In genomic region chr2:25853998-25854397, GRCm38 (mm10) we compare ENCODE assay signal across 22 mouse cellular contexts. TPM values are rescaled to one million over a fixed set of nuclear protein-coding genes. Genes with fewer than 3 reads are reported as not detected.
"Had no signal": no experiment of that assay in that cellular context is flagged by ENCODE, and none has a peak within 500 bp of the region (broad histone marks: within the 10 kb centered on the region; RNA-seq: fewer than 3 reads in every experiment).

No protein-coding gene starts in this region.

- DNase-seq: kidney, adult 18-20 months; kidney, postnatal 10 days; kidney, postnatal 4 days; left cerebral cortex, postnatal 4 days; lung, adult 2 months; lung, postnatal 36 days; right cerebral cortex, postnatal 14 days had no signal

- ATAC-seq: lung, postnatal 0 days; midbrain, embryonic 15.5 days had no signal

- H3K4me1 ChIP-seq: midbrain, embryonic 15.5 days had no signal

- H3K27me3 ChIP-seq: limb, embryonic 13.5 days; midbrain, embryonic 15.5 days had no signal

- H3K9me3 ChIP-seq: midbrain, embryonic 15.5 days had no signal

- H3K36me3 ChIP-seq: limb, embryonic 13.5 days; midbrain, embryonic 15.5 days had no signal

- H3K4me3 ChIP-seq: layer of hippocampus, adult 2 months; limb, embryonic 13.5 days; midbrain, embryonic 15.5 days had no signal

RNA-seq across cellular contexts. Expression of gene Sohlh1, which starts 7.0 kb away (rescaled TPM):
- total RNA-seq: layer of hippocampus, adult 2 months; layer of hippocampus, postnatal 14 days; left cerebral cortex, adult 18-20 months; left cerebral cortex, postnatal 10 days; left cerebral cortex, postnatal 4 days; liver, adult 2 months; megakaryocyte progenitor cell, adult 5-6 weeks had no signal
- polyA plus RNA-seq: kidney, embryonic 14.5 days; liver, adult 2 months; liver, embryonic 14.5 days; lung, adult 2 months; lung, postnatal 0 days; midbrain, embryonic 11.5 days; midbrain, embryonic 15.5 days; neural tube, embryonic 14.5 days had no signal

RNA-seq across cellular contexts. Expression of gene Kcnt1, which starts 9.5 kb away (rescaled TPM):
- total RNA-seq: megakaryocyte progenitor cell, adult 5-6 weeks had no signal

RNA-seq across cellular contexts. Expression of gene Lcn9, which starts 31.0 kb away (rescaled TPM):
- total RNA-seq: layer of hippocampus, adult 2 months; layer of hippocampus, postnatal 14 days; left cerebral cortex, adult 18-20 months; left cerebral cortex, postnatal 10 days; left cerebral cortex, postnatal 4 days; liver, adult 2 months; megakaryocyte progenitor cell, adult 5-6 weeks had no signal
- polyA plus RNA-seq: kidney, embryonic 14.5 days; limb, embryonic 13.5 days; liver, adult 2 months; liver, embryonic 14.5 days; lung, adult 2 months; lung, postnatal 0 days; midbrain, embryonic 11.5 days; midbrain, embryonic 15.5 days; neural tube, embryonic 14.5 days; stomach, postnatal 0 days; urinary bladder, adult 2 months had no signal

RNA-seq across cellular contexts. Expression of gene Glt6d1, which starts 38.4 kb away (rescaled TPM):
- total RNA-seq: layer of hippocampus, adult 2 months; layer of hippocampus, postnatal 14 days; left cerebral cortex, adult 18-20 months; left cerebral cortex, postnatal 10 days; left cerebral cortex, postnatal 4 days; liver, adult 2 months; megakaryocyte progenitor cell, adult 5-6 weeks had no signal
- polyA plus RNA-seq: kidney, embryonic 14.5 days; limb, embryonic 13.5 days; liver, adult 2 months; liver, embryonic 14.5 days; lung, adult 2 months; lung, postnatal 0 days; midbrain, embryonic 11.5 days; midbrain, embryonic 15.5 days; neural tube, embryonic 14.5 days; stomach, postnatal 0 days; urinary bladder, adult 2 months had no signal
